Mouse (Mus musculus) lung, postnatal 0 days (tissue): ENCODE measurements around the gene Klhl2. TPM values are rescaled to one million over a fixed set of nuclear protein-coding genes. Genes with fewer than 3 reads are reported as not detected.

Experiments used
- ATAC-seq: fragments of 200-750 bp; cut with Nextera tagmentation; 2 replicates; pipeline ENCODE4 v1.8.0; 2017; ENCODE audit warnings: moderate library complexity
- DNase-seq: peaks from one replicate; pipeline ENCODE4 v3.0.0-alpha.2; 2016; ENCODE audit warnings: low spot score
- H3K27ac ChIP-seq: fragments of 300-500 bp; sonication (generic); 2 replicates; pipeline ENCODE4 v1.5.1; 2014; ENCODE audit warnings: antibody characterized with exemption, mild to moderate bottlenecking, low read length, mixed read lengths
- H3K27me3 ChIP-seq: fragments of 300-500 bp; sonication (generic); replicated peaks from 2 replicates; pipeline ENCODE4 v1.6.1; 2014; ENCODE audit warnings: low read length, mixed read lengths; ENCODE audit not compliant: insufficient read depth
- H3K36me3 ChIP-seq: fragments of 300-500 bp; sonication (generic); 2 replicates; pipeline ENCODE4 v1.6.1; 2014; ENCODE audit warnings: low read length, mixed read lengths; ENCODE audit not compliant: insufficient read depth
- H3K4me1 ChIP-seq: fragments of 300-500 bp; sonication (generic); 2 replicates; pipeline ENCODE4 v1.6.1; 2014; ENCODE audit warnings: antibody characterized with exemption, low read depth, low read length, mixed read lengths; ENCODE audit not compliant: insufficient read depth
- H3K4me2 ChIP-seq: fragments of 300-500 bp; sonication (generic); replicated peaks from 2 replicates; pipeline ENCODE4 v1.6.1; 2014; ENCODE audit warnings: low read depth, mild to moderate bottlenecking, low read length, moderate library complexity, mixed read lengths
- H3K4me3 ChIP-seq: fragments of 300-500 bp; sonication (generic); 2 replicates; pipeline ENCODE4 v1.5.1; 2014; ENCODE audit warnings: low read depth, low read length
- H3K9ac ChIP-seq: fragments of 300-500 bp; sonication (generic); replicated peaks from 2 replicates; pipeline ENCODE4 v1.6.1; 2014; ENCODE audit warnings: low read depth, mild to moderate bottlenecking
- H3K9me3 ChIP-seq: fragments of 300-500 bp; sonication (generic); 2 replicates; pipeline ENCODE4 v1.6.1; 2016; ENCODE audit warnings: low read length, mixed read lengths
- CTCF ChIP-seq: IDR thresholded peaks from 2 replicates; pipeline ENCODE4 v1.5.1; 2016; ENCODE audit warnings: antibody characterized with exemption, mild to moderate bottlenecking
- EP300 ChIP-seq: IDR thresholded peaks from 2 replicates; pipeline ENCODE4 v1.6.1; 2016; ENCODE audit warnings: antibody characterized with exemption, mild to moderate bottlenecking, control low read depth
- WGBS: fragments of 180-500 bp; shearing (Covaris S2); extraction: QIAGEN DNeasy Blood & Tissue Kit; methylation state at CpG from one replicate; pipeline ENCODE4 v1.1.7; 2014; 5-methylcytosine and 5-hydroxymethylcytosine counted together
- polyA plus RNA-seq: library from polyadenylated mRNA; unstranded; fragments of >200 nt; fragmentation: Nextera tagmentation; extraction: Ambion mirVana; gene quantifications from 2 replicates; pipeline ENCODE4 v1.2.1, GENCODE M21; 2015

Klhl2 gene
- polyA plus RNA-seq, 1 experiment from 2014 or later = 12.6 TPM

- DNase-seq (no peak), ATAC-seq (no peak)
- H3K27me3 ChIP-seq = no peaks in the 10 kb centered on the region
- H3K9me3 ChIP-seq = no peaks in the 10 kb centered on the region
- peaks cover 4% of the 10 kb centered on the region; the same call in 1 of the 2 replicates for H3K36me3 ChIP-seq
- no peaks in the 10 kb centered on the region for H3K4me1 ChIP-seq
- TF ChIP-seq CTCF (no peak), EP300 (no peak)
- H3K27ac ChIP-seq = no peak overlapping the region
- no peak overlapping the region for H3K4me2 ChIP-seq
- 79% methylated on average over 10 of the region's 10 CpGs for WGBS
- H3K9ac ChIP-seq = no peak overlapping the region
- no peak overlapping the region for H3K4me3 ChIP-seq
These were observed 22.5 kb downstream of the Klhl2 start for GRCm38 (mm10) chr8:64827356-64827755.

- ATAC-seq (peak; percentile 33; the same call in 1 of the 2 replicates), DNase-seq (no peak)
- no peaks in the 10 kb centered on the region for H3K9me3 ChIP-seq
- 50% methylated on average over 8 of the region's 8 CpGs for WGBS
- H3K4me3 ChIP-seq = no peak overlapping the region
- H3K9ac ChIP-seq = no peak overlapping the region
- peaks cover 4% of the 10 kb centered on the region; the same call in 1 of the 2 replicates for H3K36me3 ChIP-seq
- TF ChIP-seq EP300 (no peak), CTCF (no peak)
- H3K4me2 ChIP-seq = no peak overlapping the region
- no peak overlapping the region for H3K27ac ChIP-seq
- no peaks in the 10 kb centered on the region for H3K27me3 ChIP-seq
- no peaks in the 10 kb centered on the region for H3K4me1 ChIP-seq
These were observed 23.4 kb downstream of the Klhl2 start for GRCm38 (mm10) chr8:64826461-64826860.

DNA sequence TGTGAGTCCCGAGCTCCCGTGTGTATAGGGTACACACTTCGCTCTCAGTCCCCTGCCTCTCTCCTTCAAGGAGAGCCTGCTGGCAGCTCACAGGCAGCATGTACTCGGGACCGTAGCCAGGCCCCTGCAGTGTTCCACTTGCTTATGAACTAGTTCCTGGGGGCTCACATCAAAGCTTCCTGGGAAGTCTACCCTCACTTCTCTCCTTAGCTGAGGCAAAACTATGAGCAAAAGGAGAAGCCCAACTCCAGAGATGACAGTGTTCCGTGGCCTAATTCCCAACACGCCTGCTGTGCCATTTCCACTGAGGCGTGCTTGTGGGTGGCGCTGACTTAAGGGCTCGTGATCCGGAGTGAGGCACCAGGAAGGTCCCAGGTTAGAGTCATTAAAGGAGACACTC lies 25.9 kb downstream of the Klhl2 start:
- H3K9ac ChIP-seq = no peak overlapping the region
- no peak for ATAC-seq

DNA sequence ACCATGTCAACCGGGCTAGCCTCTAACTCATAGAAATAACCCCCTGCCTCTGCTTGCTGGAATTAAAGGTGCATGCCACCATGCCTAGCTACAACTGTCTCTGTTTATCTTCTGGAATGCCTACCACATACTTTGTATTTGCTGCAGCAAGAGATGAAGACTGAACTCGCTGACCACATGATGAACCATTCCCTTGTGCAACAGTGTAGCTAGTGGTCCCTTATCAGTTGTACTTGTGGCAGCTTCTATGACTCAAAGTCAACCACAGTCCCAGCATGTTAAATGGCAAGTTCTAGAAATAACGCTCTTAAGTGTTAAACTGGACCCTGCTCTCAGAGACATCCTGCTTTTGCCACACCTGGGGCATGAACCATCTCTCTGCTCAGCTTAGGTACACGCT lies 28.9 kb downstream of the Klhl2 start:
- no peak for ATAC-seq
- Histone ChIP-seq H3K27me3 (no peaks in the 10 kb centered on the region), H3K4me1 (no peaks in the 10 kb centered on the region), H3K4me3 (no peak overlapping the region), H3K36me3 (peaks cover 4% of the 10 kb centered on the region; the same call in 1 of the 2 replicates), H3K4me2 (no peak overlapping the region), H3K27ac (no peak overlapping the region), H3K9ac (no peak overlapping the region), H3K9me3 (no peaks in the 10 kb centered on the region)
- WGBS = 84% methylated on average over 4 of the region's 4 CpGs
- TF ChIP-seq CTCF (no peak), EP300 (no peak)
- DNase-seq = no peak

More for the DNA sequence above, 25.9 kb downstream of the Klhl2 start:
- WGBS = 82% methylated on average over 11 of the region's 11 CpGs
- TF ChIP-seq EP300 = no peak
- no peak for TF ChIP-seq CTCF
- no peaks in the 10 kb centered on the region for H3K4me1 ChIP-seq
- H3K4me3 ChIP-seq = no peak overlapping the region
- no peaks in the 10 kb centered on the region for H3K27me3 ChIP-seq
- DNase-seq = no peak
- H3K4me2 ChIP-seq = no peak overlapping the region
- no peak overlapping the region for H3K27ac ChIP-seq
- peaks cover 4% of the 10 kb centered on the region; the same call in 1 of the 2 replicates for H3K36me3 ChIP-seq
- no peaks in the 10 kb centered on the region for H3K9me3 ChIP-seq

DNA sequence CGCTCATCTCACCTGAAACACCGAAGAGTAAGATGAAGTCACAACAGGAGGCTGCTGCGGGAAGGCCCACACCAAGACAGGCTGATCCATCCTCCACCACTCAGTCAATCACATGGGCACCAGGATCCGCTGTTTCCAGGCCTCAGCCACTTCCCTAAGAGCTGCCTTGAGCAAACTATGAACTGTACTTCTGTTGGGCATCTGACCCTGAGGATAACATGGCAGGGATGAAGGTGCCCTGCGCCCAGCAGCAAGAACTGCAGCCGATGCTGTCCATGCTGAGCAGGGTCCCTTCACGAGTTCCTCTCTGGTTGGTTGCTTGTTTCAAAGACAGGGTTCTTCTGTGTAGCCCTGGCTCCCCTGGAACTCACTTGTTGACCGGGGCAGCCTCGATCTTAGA lies 38.0 kb downstream of the Klhl2 start:
- no peaks in the 10 kb centered on the region for H3K27me3 ChIP-seq
- H3K27ac ChIP-seq = no peak overlapping the region
- no peaks in the 10 kb centered on the region for H3K9me3 ChIP-seq
- no peaks in the 10 kb centered on the region for H3K4me1 ChIP-seq
- no peak overlapping the region for H3K4me2 ChIP-seq
- TF ChIP-seq EP300 = no peak
- peaks cover 12% of the 10 kb centered on the region; the same call in 1 of the 2 replicates for H3K36me3 ChIP-seq
- 96% methylated on average over 9 of the region's 9 CpGs for WGBS
- no peak for DNase-seq
- no peak overlapping the region for H3K4me3 ChIP-seq
- H3K9ac ChIP-seq = no peak overlapping the region
- no peak for ATAC-seq

DNA sequence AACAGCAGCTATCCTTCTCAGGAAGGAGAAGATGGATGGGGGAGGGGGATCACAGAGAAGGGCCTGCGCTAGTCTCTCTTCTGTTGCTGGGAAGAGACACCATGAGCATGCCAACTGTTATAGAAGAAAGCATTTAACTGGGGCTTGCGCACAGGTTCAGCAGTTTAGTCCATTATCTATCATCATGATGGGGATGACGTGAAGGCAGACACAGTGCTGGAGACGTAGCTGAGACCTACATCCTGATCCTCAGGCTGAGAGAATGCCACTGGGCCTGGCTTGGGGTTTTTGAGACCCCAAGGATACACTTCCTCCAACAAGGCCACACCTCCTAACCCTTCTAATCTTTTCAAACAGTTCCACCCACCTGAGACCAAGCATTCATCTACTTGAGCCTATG lies 38.7 kb downstream of the Klhl2 start:
- Histone ChIP-seq H3K27me3 (no peaks in the 10 kb centered on the region), H3K9ac (no peak overlapping the region), H3K9me3 (no peaks in the 10 kb centered on the region), H3K4me3 (no peak overlapping the region), H3K27ac (no peak overlapping the region), H3K36me3 (peaks cover 12% of the 10 kb centered on the region; the same call in 1 of the 2 replicates), H3K4me1 (no peaks in the 10 kb centered on the region), H3K4me2 (no peak overlapping the region)
- no peak for TF ChIP-seq EP300
- no peak for TF ChIP-seq CTCF
- ATAC-seq (no peak), DNase-seq (no peak)
- 96% methylated on average over 4 of the region's 4 CpGs for WGBS

DNA sequence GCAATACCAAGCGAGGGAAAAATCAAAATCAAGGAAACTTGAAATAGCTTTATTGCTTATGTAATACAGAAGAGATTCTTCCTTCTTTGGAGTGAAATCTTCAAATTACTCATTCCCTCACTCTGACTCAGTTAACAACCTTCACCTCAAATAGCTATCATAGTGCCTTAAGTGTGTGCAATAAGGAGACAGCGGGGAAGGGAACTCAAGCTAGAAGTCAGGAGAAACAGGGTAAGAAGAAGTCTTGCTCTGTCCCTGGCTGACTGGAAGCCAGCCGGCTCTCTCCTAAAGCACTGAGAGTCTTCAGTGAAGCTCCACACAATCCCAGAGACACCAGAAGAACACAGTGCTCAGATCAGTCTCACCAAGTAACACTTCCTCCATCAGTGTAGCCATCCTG lies 43.3 kb downstream of the Klhl2 start:
- H3K36me3 ChIP-seq = peaks cover 10% of the 10 kb centered on the region; the same call in 1 of the 2 replicates
- WGBS = 61% methylated on average over 3 of the region's 3 CpGs
- no peak overlapping the region for H3K4me3 ChIP-seq
- no peak for TF ChIP-seq CTCF
- TF ChIP-seq EP300 = no peak
- H3K9me3 ChIP-seq = no peaks in the 10 kb centered on the region
- H3K4me2 ChIP-seq = no peak overlapping the region
- no peaks in the 10 kb centered on the region for H3K4me1 ChIP-seq
- H3K27ac ChIP-seq = no peak overlapping the region
- no peak overlapping the region for H3K9ac ChIP-seq
- DNase-seq (no peak), ATAC-seq (no peak)
- no peaks in the 10 kb centered on the region for H3K27me3 ChIP-seq
